Mouse (Mus musculus): ENCODE measurements around the gene Wnt4.

The Wnt4 gene

GRCm38 (mm10) chr4:137300227-137300626 lies 22.9 kb downstream of the Wnt4 start:
- in situ Hi-C loops (cut with MboI; ENCODE audit: low pct_unique_long_range_greater_than_20kb in 1 of 2, low sequenced_read_pairs in 2 of 2, unreplicated experiment in 1 of 2) = loop anchor here in 1 of 2 experiments (10.0 kb wide), 1 partner anchor 215 kb away; no protein-coding TSS in a partner anchor

- in situ Hi-C loops (cut with MboI; ENCODE audit: low pct_unique_long_range_greater_than_20kb in 1 of 2, low sequenced_read_pairs in 2 of 2, unreplicated experiment in 1 of 2) = loop anchor here in 1 of 2 experiments (10.0 kb wide), 1 partner anchor 217 kb away; no protein-coding TSS in a partner anchor
These were observed 24.3 kb downstream of the Wnt4 start for GRCm38 (mm10) chr4:137301635-137302034.

GRCm38 (mm10) chr4:137304106-137304505 lies 26.8 kb downstream of the Wnt4 start:
- in situ Hi-C loops (cut with MboI; ENCODE audit: low pct_unique_long_range_greater_than_20kb in 1 of 2, low sequenced_read_pairs in 2 of 2, unreplicated experiment in 1 of 2) = loop anchor here in 1 of 2 experiments (10.0 kb wide), 1 partner anchor 219 kb away; no protein-coding TSS in a partner anchor

GRCm38 (mm10) chr4:137305066-137305465 lies 27.8 kb downstream of the Wnt4 start:
- in situ Hi-C loops (cut with MboI; ENCODE audit: low pct_unique_long_range_greater_than_20kb in 1 of 2, low sequenced_read_pairs in 2 of 2, unreplicated experiment in 1 of 2) = loop anchor here in 1 of 2 experiments (10.0 kb wide), 1 partner anchor 220 kb away; no protein-coding TSS in a partner anchor

GRCm38 (mm10) chr4:137305831-137306576 lies 28.7 kb downstream of the Wnt4 start:
- in situ Hi-C loops (cut with MboI; ENCODE audit: low pct_unique_long_range_greater_than_20kb in 1 of 2, low sequenced_read_pairs in 2 of 2, unreplicated experiment in 1 of 2) = loop anchor here in 1 of 2 experiments (10.0 kb wide), 1 partner anchor 221 kb away; no protein-coding TSS in a partner anchor

- in situ Hi-C loops (cut with MboI; ENCODE audit: low pct_unique_long_range_greater_than_20kb in 1 of 2, low sequenced_read_pairs in 2 of 2, unreplicated experiment in 1 of 2) = loop anchor here in 1 of 2 experiments (10.0 kb wide), 1 partner anchor 222 kb away; no protein-coding TSS in a partner anchor
These were observed 29.2 kb downstream of the Wnt4 start for GRCm38 (mm10) chr4:137306577-137306888.

DNA sequence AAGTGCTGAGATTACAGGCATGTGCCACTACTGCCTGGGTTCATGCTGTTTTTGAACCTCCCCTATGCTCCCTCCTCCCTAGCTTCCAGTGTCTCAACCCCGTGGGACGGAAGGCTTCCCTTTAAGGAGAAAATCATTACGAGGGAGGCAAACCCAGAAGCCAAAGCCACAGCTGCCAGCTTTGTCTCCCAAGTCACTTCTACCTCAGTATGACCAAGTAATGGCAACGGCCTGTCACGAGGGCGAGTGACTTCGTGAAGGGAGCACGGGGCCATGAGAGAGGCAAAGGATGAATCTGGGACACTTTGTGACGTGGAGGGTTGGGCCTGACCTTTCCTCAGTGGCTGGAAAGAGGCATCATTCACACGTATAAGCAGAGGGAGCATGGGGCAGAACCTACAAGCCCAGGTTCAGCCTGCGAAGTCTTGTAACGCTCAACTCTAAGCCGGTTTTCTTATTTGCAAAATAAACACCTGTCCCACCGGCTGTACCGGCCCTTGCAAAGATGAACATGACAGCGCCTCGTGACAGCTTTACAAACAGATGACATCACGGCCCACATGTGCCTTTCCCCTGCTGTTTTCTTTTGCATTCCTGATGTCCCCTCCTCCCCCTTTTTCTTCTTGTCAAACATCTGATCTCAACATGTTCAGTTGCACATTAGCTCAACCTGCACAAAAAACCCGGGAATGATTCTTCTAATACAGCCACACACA lies 29.9 kb downstream of the Wnt4 start:
- in situ Hi-C loops (cut with MboI; ENCODE audit: low pct_unique_long_range_greater_than_20kb in 1 of 2, low sequenced_read_pairs in 2 of 2, unreplicated experiment in 1 of 2) = loop anchor here in 1 of 2 experiments (10.0 kb wide), 1 partner anchor 222 kb away; no protein-coding TSS in a partner anchor

DNA sequence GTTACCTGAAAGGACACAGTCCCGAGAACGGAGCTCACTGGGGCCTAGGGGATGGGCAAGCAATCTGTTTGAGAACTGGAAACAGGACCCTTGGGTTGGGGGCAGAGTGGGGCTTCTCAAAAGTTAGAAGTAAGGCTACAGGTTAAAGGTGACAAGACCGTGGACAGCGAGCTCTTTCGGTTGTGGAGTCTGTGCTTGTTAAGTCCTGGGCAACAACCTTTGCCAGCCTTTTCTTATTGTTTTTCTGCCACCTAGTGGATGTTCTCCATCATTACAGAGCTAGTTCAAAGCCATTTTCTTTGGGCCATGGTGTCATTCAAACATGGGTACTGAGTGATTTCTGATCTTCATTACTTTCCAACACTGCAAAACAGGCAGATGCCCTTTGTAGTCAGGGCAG lies 31.1 kb downstream of the Wnt4 start:
- in situ Hi-C loops (cut with MboI; ENCODE audit: low pct_unique_long_range_greater_than_20kb in 1 of 2, low sequenced_read_pairs in 2 of 2, unreplicated experiment in 1 of 2) = loop anchor here in 1 of 2 experiments (10.0 kb wide), 1 partner anchor 224 kb away; no protein-coding TSS in a partner anchor

- in situ Hi-C loops (cut with MboI; ENCODE audit: low pct_unique_long_range_greater_than_20kb in 1 of 2, low sequenced_read_pairs in 2 of 2, unreplicated experiment in 1 of 2) = no loop called here
These were observed 36.2 kb downstream of the Wnt4 start for GRCm38 (mm10) chr4:137313511-137313910.

DNA sequence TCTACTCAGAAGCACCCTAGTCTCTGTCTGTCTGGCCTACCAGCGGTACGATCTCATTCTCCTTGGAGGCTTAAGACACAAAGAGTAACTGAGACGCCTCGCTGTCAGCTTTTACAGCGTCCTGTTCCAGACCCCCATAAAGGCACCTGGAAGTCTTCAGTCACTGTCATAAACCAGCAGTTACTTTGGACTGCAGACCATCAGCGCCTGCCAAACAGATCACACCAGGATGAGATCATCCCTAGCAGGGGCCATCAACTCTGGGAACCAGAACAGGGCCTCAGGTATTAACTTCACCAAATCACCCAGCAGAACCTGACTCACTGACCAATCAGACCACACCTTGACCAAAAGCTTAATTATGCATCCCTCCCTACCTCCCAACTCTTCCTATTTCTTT lies 37.3 kb downstream of the Wnt4 start:
- in situ Hi-C loops (cut with MboI; ENCODE audit: low pct_unique_long_range_greater_than_20kb in 1 of 2, low sequenced_read_pairs in 2 of 2, unreplicated experiment in 1 of 2) = no loop called here

GRCm38 (mm10) chr4:137315061-137315460 lies 37.8 kb downstream of the Wnt4 start:
- in situ Hi-C loops (cut with MboI; ENCODE audit: low pct_unique_long_range_greater_than_20kb in 1 of 2, low sequenced_read_pairs in 2 of 2, unreplicated experiment in 1 of 2) = no loop called here

DNA sequence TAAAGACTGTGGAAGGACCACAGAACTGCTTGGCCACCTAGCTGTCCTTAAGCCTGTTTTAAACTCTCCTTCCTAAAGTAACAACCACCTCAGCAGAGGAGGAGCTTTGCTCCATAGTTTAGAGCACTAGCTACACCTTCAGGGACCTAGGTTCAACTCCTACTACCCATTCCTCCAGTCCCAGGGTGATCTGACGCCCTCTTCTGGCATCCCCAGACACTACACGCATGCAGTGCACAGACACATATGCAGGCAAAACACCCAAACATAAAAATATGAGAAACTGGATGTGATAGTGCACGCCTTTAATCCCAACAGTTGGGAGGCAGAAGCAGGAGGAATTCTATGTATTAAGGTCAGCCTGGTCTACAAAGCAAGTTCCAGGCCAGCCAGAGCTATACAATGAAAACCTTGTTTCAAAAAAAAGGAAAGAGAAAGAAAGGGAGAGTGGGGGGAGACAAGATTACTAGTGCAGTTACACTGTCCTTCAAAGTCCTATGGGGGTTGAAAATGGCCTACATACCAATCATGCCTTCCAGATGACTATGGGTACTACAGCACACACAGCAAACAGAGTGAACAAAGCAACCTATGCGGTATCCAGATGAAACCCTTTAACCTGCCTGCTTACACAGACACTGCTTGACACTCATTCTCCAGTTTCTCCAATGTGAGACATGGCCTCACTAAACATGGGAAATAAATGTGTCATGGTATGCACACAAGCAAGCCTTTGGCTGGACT lies 38.9 kb downstream of the Wnt4 start:
- in situ Hi-C loops (cut with MboI; ENCODE audit: low pct_unique_long_range_greater_than_20kb in 1 of 2, low sequenced_read_pairs in 2 of 2, unreplicated experiment in 1 of 2) = no loop called here

- in situ Hi-C loops (cut with MboI; ENCODE audit: low pct_unique_long_range_greater_than_20kb in 1 of 2, low sequenced_read_pairs in 2 of 2, unreplicated experiment in 1 of 2) = no loop called here
These were observed 47.6 kb downstream of the Wnt4 start for GRCm38 (mm10) chr4:137324926-137325325.

DNA sequence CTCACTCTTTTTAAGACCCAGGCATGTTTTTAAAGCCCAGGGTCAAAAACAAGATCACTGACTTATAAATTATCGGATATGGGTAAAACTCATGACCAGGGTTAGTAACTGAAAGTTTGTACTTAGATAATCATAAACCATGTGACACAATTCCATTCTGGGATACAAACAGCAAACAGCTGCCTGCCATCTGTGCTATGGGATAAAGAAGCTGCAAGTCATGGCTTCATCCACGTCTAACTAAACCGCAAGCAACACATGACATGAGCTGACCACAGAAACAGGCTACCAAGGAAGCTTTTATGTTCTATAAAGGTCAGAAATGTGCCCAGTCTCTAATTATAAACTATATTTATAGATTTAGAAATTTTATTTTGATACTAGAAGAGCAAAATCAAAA lies 49.2 kb downstream of the Wnt4 start:
- in situ Hi-C loops (cut with MboI; ENCODE audit: low pct_unique_long_range_greater_than_20kb in 1 of 2, low sequenced_read_pairs in 2 of 2, unreplicated experiment in 1 of 2) = no loop called here

DNA sequence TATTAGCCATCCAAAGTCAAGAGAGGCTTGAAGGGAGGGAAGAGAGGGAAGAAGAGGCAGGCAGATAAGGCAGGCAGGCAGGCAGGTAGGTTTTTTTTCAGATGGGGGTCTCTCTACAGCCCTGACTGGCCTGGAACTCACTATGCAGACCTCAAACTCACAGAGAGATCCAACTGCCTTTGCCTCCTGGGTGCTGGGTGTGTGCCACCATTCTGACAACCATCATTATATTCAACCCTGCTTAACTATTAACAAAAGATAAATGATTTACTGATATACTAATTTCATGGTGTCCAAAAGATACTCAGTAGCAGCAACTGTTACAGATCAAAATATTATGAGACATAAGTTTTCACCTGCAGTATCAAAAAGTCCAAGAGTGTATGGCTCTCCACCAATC lies 54.8 kb downstream of the Wnt4 start:
- in situ Hi-C loops (cut with MboI; ENCODE audit: low pct_unique_long_range_greater_than_20kb in 1 of 2, low sequenced_read_pairs in 2 of 2, unreplicated experiment in 1 of 2) = no loop called here

- in situ Hi-C loops (cut with MboI; ENCODE audit: low pct_unique_long_range_greater_than_20kb in 1 of 2, low sequenced_read_pairs in 2 of 2, unreplicated experiment in 1 of 2) = no loop called here
These were observed 59.2 kb downstream of the Wnt4 start for GRCm38 (mm10) chr4:137336468-137336867.

- in situ Hi-C loops (cut with MboI; ENCODE audit: low pct_unique_long_range_greater_than_20kb in 1 of 2, low sequenced_read_pairs in 2 of 2, unreplicated experiment in 1 of 2) = no loop called here
These were observed 62.1 kb downstream of the Wnt4 start for GRCm38 (mm10) chr4:137339415-137339814.

GRCm38 (mm10) chr4:137342816-137343215 lies 65.5 kb downstream of the Wnt4 start:
- in situ Hi-C loops (cut with MboI; ENCODE audit: low pct_unique_long_range_greater_than_20kb in 1 of 2, low sequenced_read_pairs in 2 of 2, unreplicated experiment in 1 of 2) = no loop called here

GRCm38 (mm10) chr4:137345112-137345511 lies 67.8 kb downstream of the Wnt4 start:
- in situ Hi-C loops (cut with MboI; ENCODE audit: low pct_unique_long_range_greater_than_20kb in 1 of 2, low sequenced_read_pairs in 2 of 2, unreplicated experiment in 1 of 2) = no loop called here

All from mouse embryonic stem cell (cell line).